Mouse (Mus musculus) urinary bladder, postnatal 14 days (tissue): ENCODE results near the gene Mst1.

Experiments used
- DNase-seq: peaks from one replicate; pipeline ENCODE4 v3.0.0; 2021; ENCODE audit warnings: low spot score

Gene Mst1

GRCm38 (mm10) chr9:108129042-108129948, 49.1 kb downstream of the Mst1 start:
- no peak for DNase-seq

- DNase-seq = no peak
Observed at GRCm38 (mm10) chr9:108131502-108131901, 51.3 kb downstream of the Mst1 start.

- no peak for DNase-seq
Observed at GRCm38 (mm10) chr9:108132373-108132772, 52.1 kb downstream of the Mst1 start.

GRCm38 (mm10) chr9:108133478-108133877, 53.2 kb downstream of the Mst1 start:
- no peak for DNase-seq
